Mouse (Mus musculus): Measurements from ENCODE around the gene Osbpl10. TPM values are rescaled to one million over a fixed set of nuclear protein-coding genes. Genes with fewer than 3 reads are reported as not detected.

Osbpl10 gene
- polyA plus RNA-seq, 1 experiment = 7.1 TPM

DNA sequence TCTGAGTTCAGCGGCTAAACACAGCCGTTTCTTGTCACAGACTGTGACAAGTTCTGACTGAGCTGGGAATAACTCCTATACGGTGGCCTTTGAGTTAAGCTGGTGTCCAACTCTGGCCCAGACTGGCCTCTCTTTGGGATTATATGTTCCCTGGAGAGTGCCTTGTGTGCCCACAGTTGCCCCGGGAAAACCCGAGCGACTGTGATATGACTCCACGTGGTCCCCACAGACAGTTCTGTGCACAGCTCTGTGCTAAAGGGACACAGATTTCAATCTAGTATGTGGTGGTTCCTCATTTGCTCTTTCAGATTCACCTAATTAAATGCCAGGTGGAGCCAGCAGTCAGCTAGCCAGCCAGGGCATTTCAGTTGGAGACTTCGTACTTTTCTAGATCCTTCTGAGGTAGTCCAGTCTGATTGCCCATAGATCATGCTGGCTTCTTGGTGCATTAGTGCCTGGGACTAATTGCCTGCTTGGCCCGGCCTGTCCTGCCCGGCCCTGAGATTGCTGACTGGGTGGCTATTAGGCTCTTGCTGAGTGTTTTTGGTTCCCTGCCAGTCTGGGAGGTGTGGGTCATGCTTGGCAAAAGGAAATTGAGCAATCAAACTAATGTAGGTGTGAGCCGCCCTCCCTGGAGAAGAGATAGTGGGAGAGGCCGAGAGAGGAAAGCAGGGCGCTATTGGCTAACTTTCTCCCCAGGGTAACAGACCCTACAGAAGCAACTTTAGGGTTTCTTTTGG lies 71.8 kb downstream of the Osbpl10 start:
- H3K4me3 ChIP-seq (replicated peaks; ENCODE audit: extremely low read depth, low read depth, low read length) = no peak overlapping the region
- 57% methylated on average over 13 of the region's 13 CpGs for WGBS
- H3K4me1 ChIP-seq (ENCODE audit: control insufficient read depth, insufficient read depth, low read length) = peaks cover 2% of the 10 kb centered on the region; the same call in 1 of the 2 replicates
- DNase-seq = peak; percentile 66
- TF ChIP-seq POLR2A (IDR thresholded peaks at IDR 0.05; ENCODE audit: borderline replicate concordance, extremely low read depth, low read depth, low read length) = no peak
- no peak for TF ChIP-seq CTCF (IDR thresholded peaks at IDR 0.05; ENCODE audit: insufficient read depth, low read length)

- Histone ChIP-seq H3K4me3 (replicated peaks; ENCODE audit: extremely low read depth, low read depth, low read length) (no peak overlapping the region), H3K4me1 (ENCODE audit: control insufficient read depth, insufficient read depth, low read length) (peaks cover 2% of the 10 kb centered on the region; the same call in 1 of the 2 replicates)
- WGBS = 69% methylated on average over 3 of the region's 3 CpGs
- no peak for DNase-seq
- TF ChIP-seq CTCF (IDR thresholded peaks at IDR 0.05; ENCODE audit: insufficient read depth, low read length) (no peak), POLR2A (IDR thresholded peaks at IDR 0.05; ENCODE audit: borderline replicate concordance, extremely low read depth, low read depth, low read length) (no peak)
Measured at GRCm38 (mm10) chr9:115051976-115052375, 73.6 kb downstream of the Osbpl10 start.

DNA sequence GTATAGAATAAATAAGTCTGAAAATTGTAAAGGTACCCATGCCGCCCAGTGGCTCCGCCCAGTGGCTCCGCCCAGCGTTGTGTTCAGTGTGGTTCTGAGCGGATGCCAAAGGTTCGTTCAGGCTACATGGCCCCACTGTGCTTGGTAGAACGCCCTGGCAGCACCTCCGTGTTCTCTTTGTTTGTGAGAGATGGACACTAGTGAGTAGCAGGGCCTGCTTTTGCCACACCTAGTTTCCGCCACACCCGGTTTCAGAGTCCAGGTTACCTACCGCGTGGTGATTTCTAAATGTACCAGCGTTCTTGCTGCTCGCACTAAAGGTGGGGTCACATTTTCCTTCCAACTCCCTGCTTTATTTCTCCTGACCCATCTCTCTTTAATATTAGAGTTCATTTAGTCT lies 75.4 kb downstream of the Osbpl10 start:
- TF ChIP-seq CTCF (IDR thresholded peaks at IDR 0.05; ENCODE audit: insufficient read depth, low read length) = no peak
- no peak for TF ChIP-seq POLR2A (IDR thresholded peaks at IDR 0.05; ENCODE audit: borderline replicate concordance, extremely low read depth, low read depth, low read length)
- no peak overlapping the region for H3K4me3 ChIP-seq (replicated peaks; ENCODE audit: extremely low read depth, low read depth, low read length)
- DNase-seq = no peak
- H3K4me1 ChIP-seq (ENCODE audit: control insufficient read depth, insufficient read depth, low read length) = no peaks in the 10 kb centered on the region
- WGBS = 91% methylated on average over 14 of the region's 14 CpGs

- Histone ChIP-seq H3K4me1 (ENCODE audit: control insufficient read depth, insufficient read depth, low read length) (no peaks in the 10 kb centered on the region), H3K4me3 (replicated peaks; ENCODE audit: extremely low read depth, low read depth, low read length) (no peak overlapping the region)
- TF ChIP-seq POLR2A (IDR thresholded peaks at IDR 0.05; ENCODE audit: borderline replicate concordance, extremely low read depth, low read depth, low read length) = no peak
- 83% methylated on average over 8 of the region's 8 CpGs for WGBS
- no peak for DNase-seq
Measured at GRCm38 (mm10) chr9:115055041-115055830, 76.9 kb downstream of the Osbpl10 start.

GRCm38 (mm10) chr9:115058806-115059205 lies 80.4 kb downstream of the Osbpl10 start:
- H3K4me3 ChIP-seq (replicated peaks; ENCODE audit: extremely low read depth, low read depth, low read length) = no peak overlapping the region
- TF ChIP-seq POLR2A (IDR thresholded peaks at IDR 0.05; ENCODE audit: borderline replicate concordance, extremely low read depth, low read depth, low read length) (no peak), CTCF (IDR thresholded peaks at IDR 0.05; ENCODE audit: insufficient read depth, low read length) (no peak)
- no peaks in the 10 kb centered on the region for H3K4me1 ChIP-seq (ENCODE audit: control insufficient read depth, insufficient read depth, low read length)
- 52% methylated on average over 5 of the region's 5 CpGs for WGBS
- DNase-seq = no peak

DNA sequence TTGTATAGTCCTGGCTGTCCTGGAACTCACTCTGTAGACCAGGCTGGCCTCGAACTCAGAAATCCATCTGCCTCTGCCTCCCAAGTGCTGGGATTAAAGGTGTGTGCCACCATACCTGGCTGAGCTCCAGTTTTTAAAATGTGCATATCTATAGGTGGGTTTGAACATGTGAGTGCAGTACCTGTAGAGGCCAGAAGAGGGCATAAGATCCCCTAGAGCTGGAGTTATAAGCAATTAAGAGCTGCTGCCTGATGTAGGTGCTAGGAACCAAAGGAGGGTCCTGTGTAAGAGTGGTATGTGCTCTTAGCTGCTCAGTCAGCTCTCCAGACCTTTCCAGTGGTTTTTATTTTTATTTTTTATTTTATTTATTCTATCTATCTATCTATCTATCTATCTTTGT lies 86.5 kb downstream of the Osbpl10 start:
- H3K4me1 ChIP-seq (ENCODE audit: control insufficient read depth, insufficient read depth, low read length) = no peaks in the 10 kb centered on the region
- no peak overlapping the region for H3K4me3 ChIP-seq (replicated peaks; ENCODE audit: extremely low read depth, low read depth, low read length)
- TF ChIP-seq POLR2A (IDR thresholded peaks at IDR 0.05; ENCODE audit: borderline replicate concordance, extremely low read depth, low read depth, low read length) (no peak), CTCF (IDR thresholded peaks at IDR 0.05; ENCODE audit: insufficient read depth, low read length) (no peak)
- DNase-seq = no peak
- 84% methylated on average over 1 of the region's 1 CpGs for WGBS

DNA sequence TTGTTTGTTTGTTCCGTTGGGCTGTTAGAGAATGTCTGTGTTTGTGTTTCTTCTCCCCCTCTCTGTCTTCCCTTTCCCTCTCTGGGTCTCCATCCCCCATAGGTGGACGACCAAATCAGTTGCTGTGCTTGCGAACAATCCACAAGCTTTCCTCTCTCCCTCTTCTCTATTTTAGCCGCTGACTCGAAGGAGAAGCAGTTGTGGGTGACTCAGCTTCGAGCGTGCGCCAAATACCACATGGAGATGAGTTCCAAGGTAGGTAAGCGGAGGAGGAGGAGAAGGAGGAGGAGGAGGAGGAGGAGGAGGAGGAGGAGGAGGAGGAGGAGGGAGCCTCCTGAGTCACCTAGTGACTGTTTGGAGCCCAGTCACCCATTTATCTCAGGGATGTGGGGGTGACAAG lies 88.7 kb downstream of the Osbpl10 start:
- Histone ChIP-seq H3K4me1 (ENCODE audit: control insufficient read depth, insufficient read depth, low read length) (no peaks in the 10 kb centered on the region), H3K4me3 (replicated peaks; ENCODE audit: extremely low read depth, low read depth, low read length) (no peak overlapping the region)
- TF ChIP-seq CTCF (IDR thresholded peaks at IDR 0.05; ENCODE audit: insufficient read depth, low read length) (no peak), POLR2A (IDR thresholded peaks at IDR 0.05; ENCODE audit: borderline replicate concordance, extremely low read depth, low read depth, low read length) (no peak)
- WGBS = 69% methylated on average over 8 of the region's 9 CpGs
- DNase-seq = no peak

- DNase-seq = no peak
- H3K4me1 ChIP-seq (ENCODE audit: control insufficient read depth, insufficient read depth, low read length) = no peaks in the 10 kb centered on the region
- H3K4me3 ChIP-seq (replicated peaks; ENCODE audit: extremely low read depth, low read depth, low read length) = no peak overlapping the region
- WGBS = 79% methylated on average over 4 of the region's 4 CpGs
- TF ChIP-seq CTCF (IDR thresholded peaks at IDR 0.05; ENCODE audit: insufficient read depth, low read length) (no peak), POLR2A (IDR thresholded peaks at IDR 0.05; ENCODE audit: borderline replicate concordance, extremely low read depth, low read depth, low read length) (no peak)
Measured at GRCm38 (mm10) chr9:115075191-115075590, 96.8 kb downstream of the Osbpl10 start.

DNA sequence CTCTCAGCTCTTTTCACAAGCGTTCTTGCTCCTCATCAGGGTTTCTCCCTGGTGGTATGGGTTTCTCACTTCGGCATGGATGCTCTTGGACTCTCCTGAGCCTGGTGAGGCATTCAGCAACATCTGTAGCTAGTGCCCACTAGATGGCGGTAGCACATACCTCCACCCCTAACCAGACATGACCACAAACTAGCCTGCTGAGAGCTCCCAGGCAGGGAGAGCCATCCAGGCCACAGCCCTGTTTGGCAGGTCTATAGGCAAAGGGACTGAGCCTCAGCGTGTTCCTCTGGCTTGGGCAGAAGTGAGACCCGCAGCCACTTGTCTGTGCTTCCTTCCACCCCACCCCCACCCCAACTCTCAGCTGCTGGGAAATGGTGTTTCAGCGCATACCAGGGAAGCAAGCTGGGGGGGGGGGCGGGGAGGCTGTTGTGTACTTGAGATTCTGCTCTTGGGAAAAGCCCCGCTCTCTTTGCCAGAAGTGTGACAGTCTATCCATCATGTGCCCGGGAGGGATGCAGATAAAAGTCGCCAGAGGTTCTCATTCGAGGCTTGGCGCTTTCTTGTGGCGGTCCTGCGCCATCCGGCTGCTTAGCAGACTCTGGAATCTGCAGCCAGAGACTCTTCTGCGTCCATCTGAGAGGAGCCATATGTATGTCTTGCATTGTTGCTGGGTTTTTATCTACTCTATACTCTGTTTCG lies 110.1 kb downstream of the Osbpl10 start:
- DNase-seq = peak; percentile 44
- TF ChIP-seq CTCF (IDR thresholded peaks at IDR 0.05; ENCODE audit: insufficient read depth, low read length) = peak; percentile 91
- TF ChIP-seq POLR2A (IDR thresholded peaks at IDR 0.05; ENCODE audit: borderline replicate concordance, extremely low read depth, low read depth, low read length) = no peak
- 37% methylated on average over 17 of the region's 17 CpGs for WGBS
- H3K4me3 ChIP-seq (replicated peaks; ENCODE audit: extremely low read depth, low read depth, low read length) = no peak overlapping the region
- no peaks in the 10 kb centered on the region for H3K4me1 ChIP-seq (ENCODE audit: control insufficient read depth, insufficient read depth, low read length)

Data from lung, adult 2 months (tissue).